Mouse (Mus musculus): ENCODE data around the gene Olfr1099. TPM values are rescaled to one million over a fixed set of nuclear protein-coding genes. Genes with fewer than 3 reads are reported as not detected.

The Olfr1099 gene
- not detected for total RNA-seq (2023)

DNA sequence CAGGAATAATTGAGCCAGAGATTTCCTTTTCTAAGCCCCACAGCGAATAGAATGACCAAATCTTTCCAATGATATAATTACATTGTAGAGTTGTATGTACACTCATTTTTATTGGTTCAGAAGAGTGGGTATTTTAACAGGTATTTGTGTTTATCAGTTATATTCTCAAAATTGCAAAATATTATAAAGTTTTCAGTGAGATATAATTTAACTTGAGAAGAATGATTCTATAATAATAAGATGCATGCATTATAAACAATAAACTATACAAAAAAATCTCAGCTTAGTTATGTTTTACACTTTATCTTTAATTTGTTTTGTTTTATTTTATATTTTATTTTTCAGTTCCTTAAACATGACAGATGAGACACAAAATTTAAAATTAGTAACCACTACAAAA is at the start of gene Olfr1099:
Gene Olfr1099 (minus strand): TSS at position 101 of the 400 bp plus-strand sequence.

DNA sequence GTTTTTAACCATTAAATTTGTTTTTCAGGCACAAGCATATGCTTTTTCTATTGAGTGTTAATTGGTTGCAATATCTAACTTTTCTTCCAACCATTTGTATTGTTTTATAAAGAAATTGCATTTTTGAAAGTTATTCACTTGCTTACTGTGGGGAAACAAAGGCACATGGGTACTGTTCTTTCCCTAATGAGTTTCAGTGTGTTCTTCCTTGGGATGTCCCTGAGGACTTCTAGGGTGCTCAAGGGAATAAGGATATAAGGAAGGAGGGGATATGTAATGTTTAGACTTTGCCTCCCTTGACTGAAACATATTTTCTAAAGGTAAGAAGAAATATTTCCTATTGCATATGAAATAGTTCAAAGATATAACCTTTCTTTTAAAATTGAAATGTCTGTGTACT is 37.6 kb upstream of the Olfr1099 start, which contains the start of gene Olfr1102:
Gene Olfr1102 (plus strand): TSS at position 301 of the 400 bp plus-strand sequence.

DNA sequence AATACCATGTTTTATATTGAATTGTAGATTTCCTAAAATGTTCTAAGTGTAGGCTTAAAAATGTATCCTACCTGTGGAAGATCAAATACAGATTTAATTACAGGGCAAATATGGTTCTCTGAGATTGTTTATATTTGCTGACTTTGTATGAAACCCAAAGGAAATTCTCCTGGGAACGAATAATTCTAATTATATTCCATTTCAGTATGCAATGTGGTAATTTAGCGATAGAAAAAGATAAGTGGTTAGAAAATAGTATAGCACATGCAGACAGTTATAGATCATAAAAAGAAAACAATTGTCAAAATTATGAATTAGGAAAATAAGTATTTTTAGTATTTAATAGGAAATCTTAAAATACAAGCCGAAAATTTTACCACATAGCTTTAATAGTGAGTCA is 30.6 kb upstream of the Olfr1099 start, which contains the start of gene Olfr1101:
Gene Olfr1101 (minus strand): TSS at position 101 of the 400 bp plus-strand sequence.

DNA sequence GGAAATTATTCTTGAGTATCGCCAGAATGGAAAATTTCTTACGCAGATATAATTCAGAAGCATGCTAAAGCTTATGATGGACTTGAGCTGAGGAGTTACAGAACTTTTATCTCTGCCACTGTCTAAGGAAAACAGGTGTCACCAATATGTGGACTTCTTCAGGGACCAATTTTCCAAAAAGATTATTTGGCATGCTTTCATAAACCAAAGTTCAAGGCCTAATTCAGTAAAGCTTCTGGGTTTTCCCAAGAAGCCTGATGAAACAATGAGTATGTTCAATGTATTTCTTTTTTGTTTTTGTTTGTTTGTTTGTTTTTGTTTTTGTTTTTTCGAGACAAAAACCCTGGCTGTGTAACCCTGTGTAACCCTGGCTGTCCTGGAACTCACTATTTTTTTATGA is 19.4 kb upstream of the Olfr1099 start, which contains the start of gene Olfr1100:
Gene Olfr1100 (minus strand): TSS at position 101 of the 400 bp plus-strand sequence.

DNA sequence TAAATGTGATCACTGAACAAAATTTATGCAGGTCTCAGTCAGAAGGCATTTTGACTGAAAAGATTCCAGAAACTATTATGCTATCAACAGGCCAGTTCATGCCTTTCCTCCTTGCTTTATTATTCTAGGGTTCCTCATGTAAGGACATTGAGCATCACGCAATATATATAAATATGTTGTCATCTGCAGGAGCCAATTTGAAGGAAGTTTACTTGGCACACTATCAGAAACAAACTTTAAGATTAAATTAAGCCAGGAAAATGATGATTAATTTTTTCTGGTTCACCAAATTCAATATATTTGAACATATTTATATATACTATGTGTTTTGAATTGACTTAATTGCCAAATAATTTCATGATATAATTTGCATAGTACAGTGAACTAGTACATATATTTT is 36.0 kb downstream of the Olfr1099 start, which contains the start of gene Olfr1098:
Gene Olfr1098 (minus strand): TSS at position 101 of the 400 bp plus-strand sequence.

Other genes with a start within 250 kb of the Olfr1099 start
- gene Olfr1089, start 227.0 kb downstream of the Olfr1099 start, total RNA-seq (2023): not detected
- gene Olfr1090, start 201.7 kb downstream of the Olfr1099 start, total RNA-seq (2023): not detected
- not detected for gene Olfr1093, start 178.2 kb downstream of the Olfr1099 start, total RNA-seq (2023)
- gene Olfr141, start 150.7 kb downstream of the Olfr1099 start, total RNA-seq (2023): not detected
- not detected for gene Olfr1094, start 136.0 kb downstream of the Olfr1099 start, total RNA-seq (2023)
- not detected for gene Olfr1095, start 109.0 kb downstream of the Olfr1099 start, total RNA-seq (2023)
- not detected for gene Gm13723, start 85.9 kb downstream of the Olfr1099 start, total RNA-seq (2023)
- not detected for gene Olfr1097, start 68.5 kb downstream of the Olfr1099 start, total RNA-seq (2023)
- gene Olfr1098, start 36.1 kb downstream of the Olfr1099 start, total RNA-seq (2023): not detected
- gene Olfr1100, start 19.3 kb upstream of the Olfr1099 start, total RNA-seq (2023): not detected
- gene Olfr1101, start 30.5 kb upstream of the Olfr1099 start, total RNA-seq (2023): not detected
- not detected for gene Olfr1102, start 37.7 kb upstream of the Olfr1099 start, total RNA-seq (2023)
- not detected for gene Olfr1104, start 66.4 kb upstream of the Olfr1099 start, total RNA-seq (2023)
- gene Olfr1105, start 75.8 kb upstream of the Olfr1099 start, total RNA-seq (2023): not detected
- gene Olfr1106, start 91.6 kb upstream of the Olfr1099 start, total RNA-seq (2023): not detected
- not detected for gene Olfr1107, start 115.1 kb upstream of the Olfr1099 start, total RNA-seq (2023)
- gene Olfr1109, start 135.3 kb upstream of the Olfr1099 start, total RNA-seq (2023): not detected
- gene Olfr259, start 153.9 kb upstream of the Olfr1099 start, total RNA-seq (2023): not detected
- gene Olfr1110, start 179.6 kb upstream of the Olfr1099 start, total RNA-seq (2023): not detected
- not detected for gene Olfr1111, start 191.9 kb upstream of the Olfr1099 start, total RNA-seq (2023)
- not detected for gene Olfr1112, start 227.1 kb upstream of the Olfr1099 start, total RNA-seq (2023)
- not detected for gene Olfr1113, start 248.3 kb upstream of the Olfr1099 start, total RNA-seq (2023)

All from T-cell, adult 66 days (primary cell).